Mouse (Mus musculus) embryonic facial prominence, embryonic 10.5 days (tissue): ENCODE data around the gene Myl12a. TPM values are rescaled to one million over a fixed set of nuclear protein-coding genes. Genes with fewer than 3 reads are reported as not detected.
"Not testable (repeated sequence)": the region's sequence is repeated elsewhere in the genome, so short reads cannot be mapped to it uniquely, and the experiment has no call there.

Experiments
- DNase-seq: peaks from one replicate; pipeline ENCODE4 v3.0.0-alpha.2; 2017; ENCODE audit warnings: low spot score
- H3K27ac ChIP-seq: fragments of 300-500 bp; sonication (generic); replicated peaks from 2 replicates; pipeline ENCODE4 v1.5.1; 2016; ENCODE audit warnings: mild to moderate bottlenecking
- H3K27me3 ChIP-seq: fragments of 300-500 bp; sonication (generic); replicated peaks from 2 replicates; pipeline ENCODE4 v1.6.1; 2016; ENCODE audit warnings: low read depth, mild to moderate bottlenecking; ENCODE audit not compliant: poor library complexity, severe bottlenecking
- H3K36me3 ChIP-seq: fragments of 300-500 bp; sonication (generic); replicated peaks from 2 replicates; pipeline ENCODE4 v1.6.1; 2016; ENCODE audit warnings: mild to moderate bottlenecking, moderate library complexity
- H3K4me1 ChIP-seq: fragments of 300-500 bp; sonication (generic); 2 replicates; pipeline ENCODE4 v1.6.1; 2016
- H3K4me3 ChIP-seq: fragments of 300-500 bp; sonication (generic); 2 replicates; pipeline ENCODE4 v1.5.1; 2016; ENCODE audit warnings: mild to moderate bottlenecking, moderate library complexity
- H3K9me3 ChIP-seq: fragments of 300-500 bp; sonication (generic); 2 replicates; pipeline ENCODE4 v1.6.1; 2016; ENCODE audit warnings: mild to moderate bottlenecking
- WGBS: fragments of 180-500 bp; shearing (Covaris S2); methylation state at CpG from one replicate; pipeline ENCODE4 v1.1.7; 2016; 5-methylcytosine and 5-hydroxymethylcytosine counted together
- polyA plus RNA-seq: library from polyadenylated mRNA; unstranded; fragments of >200 nt; fragmentation: Nextera tagmentation; extraction: Ambion mirVana; gene quantifications from 2 replicates; pipeline ENCODE4 v1.2.1, GENCODE M21; 2016

Myl12a gene
- polyA plus RNA-seq, 1 experiment from 2014 or later, result 451 TPM

- DNase-seq, result no peak
- no peak overlapping the region for H3K27ac ChIP-seq
- H3K9me3 ChIP-seq, result no peaks in the 10 kb centered on the region
- no peaks in the 10 kb centered on the region for H3K27me3 ChIP-seq
- peaks cover 32% of the 10 kb centered on the region for H3K4me1 ChIP-seq
- peaks cover 58% of the 10 kb centered on the region for H3K36me3 ChIP-seq
- no peak overlapping the region for H3K4me3 ChIP-seq
- WGBS, result 87% methylated on average over 15 of the region's 15 CpGs
Measured at GRCm38 (mm10) chr17:70985501-70986354, 16.9 kb downstream of the Myl12a start.

GRCm38 (mm10) chr17:70979345-70980223 lies 23.1 kb downstream of the Myl12a start:
- Histone ChIP-seq H3K9me3 (no peaks in the 10 kb centered on the region), H3K27me3 (no peaks in the 10 kb centered on the region), H3K27ac (no peak overlapping the region), H3K4me1 (peaks cover 9% of the 10 kb centered on the region; the same call in 1 of the 2 replicates), H3K36me3 (peaks cover 73% of the 10 kb centered on the region), H3K4me3 (no peak overlapping the region)
- DNase-seq, result no peak
- 89% methylated on average over 20 of the region's 20 CpGs for WGBS

GRCm38 (mm10) chr17:70977799-70978198 lies 24.9 kb downstream of the Myl12a start:
- H3K4me3 ChIP-seq, result no peak overlapping the region
- no peak for DNase-seq
- H3K9me3 ChIP-seq, result no peaks in the 10 kb centered on the region
- no peaks in the 10 kb centered on the region for H3K4me1 ChIP-seq
- no peak overlapping the region for H3K27ac ChIP-seq
- no peaks in the 10 kb centered on the region for H3K27me3 ChIP-seq
- H3K36me3 ChIP-seq, result peaks cover 84% of the 10 kb centered on the region
- 81% methylated on average over 6 of the region's 6 CpGs for WGBS

GRCm38 (mm10) chr17:70974065-70974464 lies 28.6 kb downstream of the Myl12a start:
- DNase-seq, H3K9me3 ChIP-seq: not testable (repeated sequence)
- 95% methylated on average over 14 of the region's 14 CpGs for WGBS

GRCm38 (mm10) chr17:70973398-70973797 lies 29.3 kb downstream of the Myl12a start:
- no peak for DNase-seq
- no peaks in the 10 kb centered on the region for H3K9me3 ChIP-seq
- H3K4me3 ChIP-seq, result no peak overlapping the region
- 89% methylated on average over 9 of the region's 9 CpGs for WGBS
- H3K27me3 ChIP-seq, result no peaks in the 10 kb centered on the region
- peaks cover 4% of the 10 kb centered on the region for H3K4me1 ChIP-seq
- H3K27ac ChIP-seq, result no peak overlapping the region
- peaks cover 47% of the 10 kb centered on the region for H3K36me3 ChIP-seq

More at GRCm38 (mm10) chr17:70974065-70974464, 28.6 kb downstream of the Myl12a start:
- peaks cover 52% of the 10 kb centered on the region for H3K36me3 ChIP-seq
- not testable (repeated sequence) for H3K27me3 ChIP-seq, H3K4me3 ChIP-seq, H3K27ac ChIP-seq, H3K4me1 ChIP-seq

GRCm38 (mm10) chr17:70971206-70971605 lies 31.5 kb downstream of the Myl12a start:
- no peaks in the 10 kb centered on the region for H3K9me3 ChIP-seq
- no peak overlapping the region for H3K4me3 ChIP-seq
- no peaks in the 10 kb centered on the region for H3K27me3 ChIP-seq
- DNase-seq, result no peak
- no peak overlapping the region for H3K27ac ChIP-seq
- peaks cover 32% of the 10 kb centered on the region for H3K36me3 ChIP-seq
- 74% methylated on average over 11 of the region's 11 CpGs for WGBS
- H3K4me1 ChIP-seq, result peaks cover 19% of the 10 kb centered on the region

- no peaks in the 10 kb centered on the region for H3K9me3 ChIP-seq
- H3K4me3 ChIP-seq, result no peak overlapping the region
- DNase-seq, result peak; percentile 11
- peaks cover 7% of the 10 kb centered on the region for H3K36me3 ChIP-seq
- 33% methylated on average over 8 of the region's 8 CpGs for WGBS
- H3K4me1 ChIP-seq, result peaks cover 19% of the 10 kb centered on the region
- no peaks in the 10 kb centered on the region for H3K27me3 ChIP-seq
- no peak overlapping the region for H3K27ac ChIP-seq
Measured at GRCm38 (mm10) chr17:70968606-70969191, 34.0 kb downstream of the Myl12a start.

GRCm38 (mm10) chr17:70967646-70968045 lies 35.0 kb downstream of the Myl12a start:
- WGBS, result 53% methylated on average over 12 of the region's 12 CpGs

GRCm38 (mm10) chr17:70967191-70967590 lies 35.5 kb downstream of the Myl12a start:
- 43% methylated on average over 9 of the region's 9 CpGs for WGBS
- Histone ChIP-seq H3K4me1 (peaks cover 19% of the 10 kb centered on the region), H3K36me3 (no peaks in the 10 kb centered on the region), H3K27ac (no peak overlapping the region; the same call in 1 of the 2 replicates), H3K27me3 (no peaks in the 10 kb centered on the region), H3K4me3 (no peak overlapping the region), H3K9me3 (no peaks in the 10 kb centered on the region)
- DNase-seq, result peak; percentile 16

More at GRCm38 (mm10) chr17:70967646-70968045, 35.0 kb downstream of the Myl12a start:
- Histone ChIP-seq H3K27me3 (no peaks in the 10 kb centered on the region), H3K4me3 (no peak overlapping the region), H3K9me3 (no peaks in the 10 kb centered on the region), H3K27ac (no peak overlapping the region; the same call in 1 of the 2 replicates), H3K4me1 (peaks cover 19% of the 10 kb centered on the region), H3K36me3 (no peaks in the 10 kb centered on the region)
- no peak for DNase-seq

- H3K36me3 ChIP-seq, result no peaks in the 10 kb centered on the region
- DNase-seq, result no peak
- peaks cover 19% of the 10 kb centered on the region for H3K4me1 ChIP-seq
- 96% methylated on average over 7 of the region's 7 CpGs for WGBS
- H3K27ac ChIP-seq, result no peak overlapping the region
- no peaks in the 10 kb centered on the region for H3K27me3 ChIP-seq
- no peak overlapping the region for H3K4me3 ChIP-seq
- H3K9me3 ChIP-seq, result no peaks in the 10 kb centered on the region
Measured at GRCm38 (mm10) chr17:70966126-70966525, 36.6 kb downstream of the Myl12a start.

- Histone ChIP-seq H3K4me1 (peaks cover 19% of the 10 kb centered on the region), H3K9me3 (no peaks in the 10 kb centered on the region), H3K27ac (no peak overlapping the region), H3K4me3 (no peak overlapping the region), H3K36me3 (no peaks in the 10 kb centered on the region), H3K27me3 (no peaks in the 10 kb centered on the region)
- no peak for DNase-seq
- 81% methylated on average over 2 of the region's 2 CpGs for WGBS
Measured at GRCm38 (mm10) chr17:70965281-70965680, 37.4 kb downstream of the Myl12a start.

GRCm38 (mm10) chr17:70963546-70963945 lies 39.1 kb downstream of the Myl12a start:
- H3K4me3 ChIP-seq, H3K27me3 ChIP-seq, H3K27ac ChIP-seq, H3K36me3 ChIP-seq, H3K9me3 ChIP-seq: not testable (repeated sequence)
- WGBS, result 78% methylated on average over 13 of the region's 13 CpGs
- peaks cover 16% of the 10 kb centered on the region for H3K4me1 ChIP-seq
- peak; percentile 58 for DNase-seq
